Mouse (Mus musculus) gastrocnemius, postnatal 36 days (tissue): ENCODE measurements around the gene Tmtc1. TPM values are rescaled to one million over a fixed set of nuclear protein-coding genes. Genes with fewer than 3 reads are reported as not detected.

Experiments
- DNase-seq, 2 experiments: peaks; one replicate each; pipeline ENCODE4 v3.0.0; 2022
- intact Hi-C: fragments of 180-260 bp; cut with DNase I; formaldehyde crosslinking; loops from one replicate; pipeline ENCODE4 v1.15.1; 2025
- long read RNA-seq, 2 experiments: library from polyadenylated mRNA; stranded (forward); transcript quantifications; one replicate each; pipeline ENCODE4 v2.0.0; 2021
- total RNA-seq, 2 experiments: library from RNA; stranded (reverse); gene quantifications; 2 replicates each; pipeline ENCODE4 v1.2.3; 2021

Gene Tmtc1
- total RNA-seq: 10 to 100 TPM; 51.0 to 60.8 TPM
- long read RNA-seq, experiment 1, full-length matches to known transcripts: 2 of 14 reads
- long read RNA-seq, experiment 1, partial matches to known transcripts: 1 of 14 reads
- long read RNA-seq, experiment 1, other reads (novel, unspliced or antisense): 11 of 14 reads
- long read RNA-seq, experiment 2, full-length matches to known transcripts: 5 of 28 reads
- long read RNA-seq, experiment 2, partial matches to known transcripts: 12 of 28 reads
- long read RNA-seq, experiment 2, other reads (novel, unspliced or antisense): 11 of 28 reads

GRCm38 (mm10) chr6:148443726-148444701 is at the start of gene Tmtc1:
Gene Tmtc1, minus strand, starts transcription at chr6:148444389.
- peak; percentile 82 for DNase-seq
- intact Hi-C loops: no loop called here

DNA sequence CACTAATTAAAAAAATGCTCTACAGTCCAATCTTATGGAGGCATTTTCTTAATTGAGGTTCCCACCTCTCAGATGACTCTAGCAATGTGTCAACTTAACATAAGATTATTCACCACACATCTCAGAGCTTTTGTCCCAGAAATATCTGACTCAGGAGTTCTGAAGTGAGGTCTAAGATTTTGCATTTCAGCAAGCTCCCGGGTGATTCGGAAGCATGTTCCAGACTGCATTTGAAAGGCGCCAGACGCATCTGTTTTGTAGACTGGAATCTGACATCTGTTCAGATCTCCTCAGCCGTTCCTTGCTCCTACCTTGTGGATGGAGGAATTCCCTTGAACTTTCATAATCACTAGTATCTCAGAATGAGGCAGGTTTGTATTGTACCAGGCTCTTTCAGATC is 47.7 kb upstream of the Tmtc1 start:
- intact Hi-C loops: no loop called here
- DNase-seq: no peak

DNA sequence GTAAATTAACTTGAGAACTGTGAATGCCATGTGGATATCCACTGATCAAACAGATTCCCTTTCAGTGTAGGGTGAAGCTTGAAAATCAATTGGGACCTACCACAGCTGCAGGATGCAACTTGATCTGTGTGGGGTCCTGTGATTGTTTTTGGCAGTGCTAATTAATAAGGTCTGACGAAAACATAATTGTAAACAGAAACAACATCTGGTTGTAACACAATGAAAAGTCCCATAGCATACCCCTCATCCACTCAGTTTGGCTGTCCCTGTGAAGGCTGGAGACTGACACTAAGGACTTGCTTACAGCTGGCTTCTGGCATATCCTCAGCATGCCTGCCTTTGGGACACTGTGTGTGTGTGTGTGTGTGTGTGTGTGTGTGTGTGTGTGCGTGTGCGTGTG is 42.6 kb upstream of the Tmtc1 start:
- DNase-seq: no peak
- intact Hi-C loops: no loop called here

DNA sequence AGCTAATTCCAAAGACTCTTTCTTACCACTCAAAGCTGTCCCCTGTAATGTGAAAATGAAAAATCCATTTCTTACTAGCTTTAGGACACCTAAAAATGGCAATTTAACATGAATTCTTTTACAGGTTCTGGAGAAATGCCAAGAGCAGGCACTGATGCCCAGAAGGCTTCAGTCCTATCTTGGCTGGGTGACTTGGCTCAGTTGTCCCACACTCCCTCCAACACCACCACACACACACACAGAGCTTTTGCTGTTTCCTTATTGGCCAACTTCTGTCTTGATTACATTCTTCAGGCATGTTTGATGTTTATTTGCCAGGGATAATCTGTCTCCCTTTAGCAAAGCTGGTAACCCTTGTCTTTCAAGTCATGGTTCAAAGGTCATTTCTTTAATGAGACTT is 37.7 kb upstream of the Tmtc1 start:
- DNase-seq: no peak
- intact Hi-C loops: no loop called here

DNA sequence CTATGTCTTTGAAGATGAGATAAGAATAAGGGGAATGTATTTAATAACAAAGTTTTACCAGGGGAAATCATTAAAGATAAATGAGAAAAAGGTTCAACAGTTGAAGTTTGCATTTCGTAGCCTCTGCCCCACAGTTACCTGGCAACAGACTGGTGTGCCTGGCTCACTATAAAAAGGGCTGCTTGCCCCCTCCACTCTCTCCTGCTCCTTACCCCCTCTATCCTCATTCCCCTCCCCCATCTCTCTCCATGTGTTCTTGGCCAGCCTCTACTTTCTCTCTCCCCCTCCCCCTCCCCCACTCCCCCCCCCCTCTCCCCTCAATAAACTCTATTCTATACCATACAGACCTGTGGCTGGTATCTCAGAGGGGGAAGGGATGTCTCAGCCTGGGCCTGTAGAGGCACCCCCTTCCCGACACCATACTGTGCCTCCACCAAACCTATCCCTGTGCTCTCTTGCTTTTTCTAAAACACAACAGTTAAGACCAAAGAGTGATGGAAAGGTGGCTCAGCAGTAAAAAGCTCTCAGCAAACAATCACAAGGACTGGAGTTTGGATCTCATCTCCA is 35.6 kb upstream of the Tmtc1 start:
- intact Hi-C loops: no loop called here
- DNase-seq: no peak

DNA sequence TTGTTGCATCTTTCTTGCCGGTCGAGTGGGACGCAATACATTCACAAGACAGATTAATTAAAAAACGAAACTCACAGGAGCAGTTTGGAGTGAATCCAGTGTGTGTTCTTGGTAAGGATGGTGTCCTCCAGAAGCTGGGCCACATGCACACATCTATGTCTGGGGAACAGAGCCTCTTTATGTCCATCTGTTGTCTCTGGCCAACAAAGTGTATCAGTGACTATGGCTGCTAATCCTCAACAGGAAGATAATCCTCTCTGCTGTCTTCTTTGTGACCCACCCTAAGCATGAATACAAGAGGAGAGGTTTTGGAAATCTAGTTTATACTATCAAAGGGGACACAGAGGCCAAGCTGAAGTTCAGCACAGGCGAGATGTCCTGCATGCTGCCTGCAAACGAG is 34.2 kb upstream of the Tmtc1 start:
- intact Hi-C loops: no loop called here
- DNase-seq: no peak

DNA sequence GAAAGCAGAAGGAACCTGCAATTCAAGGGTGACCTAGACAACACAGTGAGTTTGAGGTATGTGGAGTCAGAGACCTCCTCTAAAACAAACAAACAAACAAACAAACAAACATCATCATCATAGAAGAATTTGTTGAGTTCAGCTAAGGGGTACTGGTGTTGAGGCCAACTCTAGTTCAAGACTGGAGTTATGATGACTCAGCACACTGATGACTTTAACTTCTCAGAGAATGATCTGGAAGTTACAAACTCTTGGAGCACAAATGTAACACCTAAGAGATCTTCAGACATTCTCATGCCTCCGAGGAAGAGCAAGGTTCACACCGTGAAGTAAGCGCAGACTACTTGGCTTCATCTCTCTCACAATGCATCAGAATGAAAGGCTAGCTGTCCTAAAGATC is 28.1 kb upstream of the Tmtc1 start:
- intact Hi-C loops: no loop called here
- no peak for DNase-seq

DNA sequence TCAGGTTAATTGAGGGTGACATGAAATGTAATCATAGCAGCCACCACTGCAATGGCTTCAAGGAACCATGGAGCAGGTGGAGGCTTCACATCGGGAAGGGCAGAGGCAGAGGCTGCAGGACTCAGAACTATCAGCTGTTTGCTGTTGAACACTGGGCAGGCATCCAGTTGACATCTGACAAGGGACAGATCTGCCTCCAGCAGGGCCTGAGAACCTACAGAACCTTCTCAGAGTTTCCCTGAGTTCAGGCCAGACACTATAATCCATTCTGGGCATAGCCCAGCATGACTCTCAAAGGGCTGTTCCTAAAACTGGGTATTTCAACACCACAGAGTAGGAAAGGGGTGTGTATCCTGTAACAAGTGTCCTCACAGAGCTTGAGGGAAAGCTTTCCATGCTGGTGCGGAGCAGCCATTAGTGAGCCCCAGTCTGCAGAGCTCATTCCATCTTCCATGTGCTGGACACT is 23.8 kb upstream of the Tmtc1 start:
- intact Hi-C loops: no loop called here

DNA sequence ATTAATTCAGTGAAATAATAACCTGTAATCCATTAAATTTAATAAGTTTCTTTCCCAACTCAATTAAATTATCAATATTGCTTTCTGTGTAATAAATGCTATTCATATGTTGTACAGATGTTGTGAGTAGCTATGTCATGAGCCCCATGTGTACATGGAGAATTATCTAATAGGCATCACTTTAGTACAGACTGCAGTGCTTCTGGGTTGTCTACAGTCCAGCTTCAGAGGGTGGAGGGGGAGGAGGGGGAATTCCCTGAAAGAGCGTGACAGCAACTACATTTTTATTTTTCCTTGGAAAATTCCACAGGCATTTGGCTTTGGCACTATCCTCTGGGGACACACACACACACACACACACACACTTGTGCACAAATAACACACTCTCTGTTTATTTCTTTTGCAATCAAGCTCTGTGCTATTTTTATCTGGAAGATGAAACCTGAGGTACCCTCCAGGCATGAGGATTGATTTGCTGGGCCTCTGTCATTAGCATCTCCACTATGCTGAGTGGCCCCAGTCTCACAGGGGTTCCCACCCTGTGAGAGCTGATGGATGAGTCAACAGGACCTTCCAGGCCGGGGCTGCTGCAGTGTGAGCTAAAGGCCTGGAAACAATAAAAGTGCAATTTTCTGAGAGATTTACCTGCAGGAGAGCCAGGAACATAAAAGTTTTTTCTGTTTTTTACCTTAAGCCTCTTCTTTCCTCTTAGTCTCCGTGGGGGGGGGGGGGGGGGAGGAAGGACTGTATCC is 23.2 kb upstream of the Tmtc1 start:
- peak; percentile 11 to 18 for DNase-seq
- intact Hi-C loops: no loop called here

More for the DNA sequence above, 23.8 kb upstream of the Tmtc1 start:
- peak; percentile 47 to 74 for DNase-seq

DNA sequence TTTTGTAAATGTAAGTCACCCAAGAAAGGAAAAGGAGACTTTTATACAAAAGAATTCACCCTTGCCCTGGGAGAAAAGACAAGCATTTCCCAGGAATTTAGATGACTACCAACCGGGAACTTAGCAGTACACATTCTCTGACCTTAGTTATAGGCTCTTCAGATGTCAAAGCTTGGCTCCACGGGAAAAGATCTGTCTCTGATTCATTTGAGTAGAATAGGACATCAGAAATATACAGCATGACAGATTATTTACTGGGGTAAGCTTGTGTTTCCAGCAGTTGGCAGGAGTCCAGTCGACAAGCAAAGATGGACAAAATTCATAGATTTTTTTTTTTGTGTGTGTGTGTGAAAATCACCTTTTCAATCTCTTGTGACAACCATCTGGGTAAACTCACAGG is 15.4 kb upstream of the Tmtc1 start:
- DNase-seq: no peak
- intact Hi-C loops: no loop called here

GRCm38 (mm10) chr6:148455470-148455869 is 11.3 kb upstream of the Tmtc1 start:
- intact Hi-C loops: no loop called here

DNA sequence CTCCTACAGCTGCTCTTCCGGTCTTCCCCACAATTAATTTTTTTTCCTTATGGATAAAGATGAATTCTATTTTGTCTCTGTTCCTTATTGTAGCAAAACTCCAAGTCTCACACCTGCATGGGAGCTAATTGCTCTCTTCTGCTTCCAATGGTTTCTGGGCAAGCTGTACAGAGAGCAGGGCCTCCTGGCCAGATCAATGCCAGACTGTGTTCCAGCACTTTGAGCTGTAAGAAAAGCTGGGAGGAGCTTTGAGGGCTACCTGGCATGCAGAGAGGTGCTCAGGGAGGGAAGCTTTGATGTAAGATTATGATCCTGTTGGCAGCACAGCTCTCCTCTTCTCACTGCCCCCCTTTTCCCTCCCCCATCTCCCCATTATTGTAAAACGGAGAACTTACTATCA is 10.6 kb upstream of the Tmtc1 start:
- no peak for DNase-seq
- intact Hi-C loops: no loop called here

More at GRCm38 (mm10) chr6:148455470-148455869, 11.3 kb upstream of the Tmtc1 start:
- DNase-seq: no peak

DNA sequence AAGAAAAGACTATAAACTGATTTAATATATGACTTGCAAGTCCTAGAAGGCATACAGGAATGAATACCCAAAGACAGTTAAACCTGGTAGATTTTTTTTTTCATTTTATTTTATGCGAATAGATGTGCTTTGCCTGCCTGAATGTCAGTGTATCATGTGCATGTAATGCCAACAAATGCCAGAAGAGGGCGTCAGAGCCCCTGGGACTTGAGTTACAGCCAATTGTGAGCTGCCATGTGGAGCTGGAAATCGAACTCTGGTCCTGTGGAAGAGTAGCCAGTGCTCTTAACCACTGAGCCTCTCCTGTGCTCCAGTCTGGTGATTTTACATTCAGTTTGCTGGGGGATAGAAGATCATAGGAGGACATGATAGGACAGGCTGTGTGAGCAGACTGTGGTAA is 4.0 kb upstream of the Tmtc1 start:
- intact Hi-C loops: no loop called here
- no peak for DNase-seq

- intact Hi-C loops: no loop called here
- DNase-seq: no peak
Observed at GRCm38 (mm10) chr6:148446113-148446512, 1.9 kb upstream of the Tmtc1 start.

DNA sequence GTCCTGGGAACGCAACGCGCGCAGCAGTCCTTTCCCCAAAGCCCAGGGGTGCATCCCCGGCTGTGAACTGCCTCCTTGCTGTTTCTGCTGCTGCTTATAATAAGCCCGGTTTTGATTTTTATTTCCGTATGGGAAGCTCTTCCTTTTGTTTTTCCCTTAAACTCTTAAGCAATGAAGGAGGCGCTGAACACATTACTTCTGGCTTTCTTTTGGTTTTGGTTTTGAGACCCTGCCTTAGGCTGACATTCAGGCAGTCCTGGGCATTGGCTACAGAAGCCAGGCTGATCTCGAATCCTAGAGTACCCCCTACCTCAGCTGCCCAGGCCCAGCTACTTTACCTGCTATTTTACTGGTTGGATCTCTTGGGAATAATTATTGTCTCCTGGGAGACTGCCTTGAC is 607 bp upstream of the Tmtc1 start:
- DNase-seq: no peak
- intact Hi-C loops: no loop called here

GRCm38 (mm10) chr6:148443291-148443725 is 881 bp downstream of the Tmtc1 start:
- intact Hi-C loops: no loop called here

GRCm38 (mm10) chr6:148442671-148443290 is 1.4 kb downstream of the Tmtc1 start:
- peak in 1 of 2 experiments; percentile 50 for DNase-seq
- intact Hi-C loops: no loop called here

More at GRCm38 (mm10) chr6:148443291-148443725, 881 bp downstream of the Tmtc1 start:
- peak in 1 of 2 experiments; percentile 21 for DNase-seq

- no peak for DNase-seq
- intact Hi-C loops: no loop called here
Observed at GRCm38 (mm10) chr6:148441871-148442270, 2.3 kb downstream of the Tmtc1 start.

DNA sequence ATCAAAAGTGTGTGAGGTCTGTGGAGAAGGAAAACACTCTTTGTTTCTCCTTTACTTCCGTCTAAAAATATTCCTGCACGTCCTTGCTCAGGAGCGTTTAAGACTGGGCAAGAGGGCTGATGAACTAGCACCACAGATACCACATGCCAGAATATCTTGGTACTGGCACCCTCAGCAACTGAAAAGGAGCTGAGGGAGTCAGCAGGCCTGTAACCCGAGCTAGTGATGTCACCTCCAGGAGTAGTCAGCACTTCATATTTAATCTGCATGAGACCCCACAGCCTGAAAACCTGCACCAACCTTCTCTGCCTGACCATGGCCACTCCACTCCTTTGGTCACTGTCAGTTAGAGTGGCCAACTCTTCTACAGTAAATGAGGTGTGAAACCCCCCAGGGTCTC is 5.1 kb downstream of the Tmtc1 start:
- DNase-seq: no peak
- intact Hi-C loops: no loop called here

- intact Hi-C loops: no loop called here
- DNase-seq: no peak
Observed at GRCm38 (mm10) chr6:148437565-148437964, 6.6 kb downstream of the Tmtc1 start.
